Mouse (Mus musculus) spleen, embryonic (tissue): ENCODE data around the gene Eaf2.

Source experiments
- CTCF ChIA-PET: fragments of 350-600 bp; sonication (Branson Sonifier 250); formaldehyde crosslinking; loops from one replicate; lab custom pipeline; 2022; lab: Charles Lee

Eaf2 gene

GRCm38 (mm10) chr16:36770830-36771229 is 104.0 kb downstream of the Eaf2 start:
- CTCF ChIA-PET = no interaction called here

GRCm38 (mm10) chr16:36770191-36770771 is 104.5 kb downstream of the Eaf2 start:
- CTCF ChIA-PET = no interaction called here

GRCm38 (mm10) chr16:36751979-36752378 is 122.8 kb downstream of the Eaf2 start:
- CTCF ChIA-PET = no interaction called here

GRCm38 (mm10) chr16:36747767-36748166 is 127.0 kb downstream of the Eaf2 start:
- CTCF ChIA-PET = no interaction called here

GRCm38 (mm10) chr16:36747068-36747467 is 127.7 kb downstream of the Eaf2 start:
- CTCF ChIA-PET = no interaction called here

- CTCF ChIA-PET = no interaction called here
Observed at GRCm38 (mm10) chr16:36743580-36743979, 131.2 kb downstream of the Eaf2 start.
